Mouse (Mus musculus) left cerebral cortex, postnatal 4 days (tissue): ENCODE measurements around the gene Epha4. TPM values are rescaled to one million over a fixed set of nuclear protein-coding genes. Genes with fewer than 3 reads are reported as not detected.

Experiments
- DNase-seq: peaks from one replicate; pipeline ENCODE4 v3.0.0-alpha.2; 2022
- intact Hi-C: fragments of 180-260 bp; cut with DNase I; formaldehyde crosslinking; loops from one replicate; pipeline ENCODE4 v1.15.1; 2025
- total RNA-seq, 2 experiments: library from RNA; stranded (reverse); gene quantifications; 2 replicates each; pipeline ENCODE4 v1.2.3; 2021

Gene Epha4
- total RNA-seq: 100 to 1,000 TPM; 139 to 161 TPM

DNA sequence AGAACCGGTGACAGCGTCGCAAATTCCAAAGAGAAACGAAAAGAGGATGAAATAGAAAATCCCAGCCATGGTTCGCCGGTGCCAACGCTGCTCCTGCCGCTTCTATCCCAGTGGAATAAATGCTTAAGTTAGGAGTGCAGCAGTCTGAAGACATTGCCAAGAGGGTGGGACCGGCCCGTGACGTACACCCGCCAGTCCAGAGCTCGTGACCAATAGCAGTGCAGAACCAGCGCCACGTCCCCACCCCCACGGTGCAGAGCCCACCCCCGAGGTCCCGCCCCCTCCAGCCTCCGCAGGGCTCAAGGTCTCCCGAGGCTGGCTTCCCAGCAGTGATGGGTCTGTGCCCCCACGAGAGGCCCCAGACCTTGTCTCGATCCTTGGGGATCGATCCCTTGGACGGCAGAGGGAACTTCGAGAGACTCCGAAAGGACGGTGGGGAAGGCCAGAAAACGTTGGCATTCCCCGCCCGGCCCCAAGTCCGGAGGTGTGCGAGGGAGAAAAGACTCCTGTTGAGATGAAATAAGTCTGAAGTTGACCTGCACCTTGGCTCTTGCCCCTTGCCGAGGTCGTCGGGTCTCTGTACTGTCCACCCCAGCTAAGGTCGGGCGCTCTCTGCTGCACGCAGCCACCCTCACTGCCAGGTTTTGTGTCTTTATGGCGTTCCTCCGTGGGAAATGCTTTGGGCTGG is at the start of gene Epha4:
Epha4 (minus strand) TSS at position 126 of the 688 bp plus-strand sequence.
- intact Hi-C loops: loop anchor here (2.0 to 10.0 kb wide), 5 partner anchors 382 to 1862 kb away; no protein-coding TSS in a partner anchor
- peak; percentile 90 for DNase-seq

DNA sequence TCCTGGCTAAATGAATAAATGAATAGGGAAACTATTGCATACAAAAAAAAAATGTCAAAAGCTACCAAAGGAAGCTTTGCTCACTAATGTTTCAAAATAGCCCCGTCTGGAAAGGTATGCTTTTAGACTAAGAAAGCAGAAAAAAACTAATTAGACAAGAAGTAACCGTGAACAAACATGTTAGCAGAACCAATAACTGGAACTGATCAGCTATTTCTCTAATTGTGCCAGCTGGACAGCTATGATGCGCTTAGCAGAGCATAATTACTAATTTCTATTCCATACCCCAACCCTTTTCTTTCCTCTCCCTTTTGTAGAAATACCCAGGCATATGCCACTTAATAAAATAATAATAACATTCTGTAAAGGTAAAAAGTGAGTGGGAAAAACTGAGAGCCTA is 41.3 kb upstream of the Epha4 start:
- intact Hi-C loops: no loop called here
- no peak for DNase-seq

DNA sequence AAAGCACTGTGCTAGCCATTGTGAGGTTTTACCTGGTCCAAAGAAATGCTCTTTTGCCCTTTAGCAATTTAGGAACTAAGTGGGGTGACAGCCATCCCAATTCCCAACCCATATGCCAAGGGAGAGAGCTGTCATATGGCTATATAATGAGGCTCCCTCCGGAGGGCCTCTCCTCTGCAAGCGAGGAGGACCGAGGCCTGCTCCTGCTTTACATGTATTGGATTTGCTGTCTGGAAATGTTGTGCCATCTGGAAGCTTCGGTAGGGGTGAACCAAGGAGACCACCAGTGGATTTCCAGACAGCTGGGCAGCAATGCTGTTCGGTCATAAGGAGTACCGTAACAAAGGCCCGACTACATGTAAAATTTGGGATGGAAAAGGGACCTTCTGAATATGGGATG is 37.0 kb upstream of the Epha4 start:
- intact Hi-C loops: no loop called here
- peak; percentile 22 for DNase-seq

DNA sequence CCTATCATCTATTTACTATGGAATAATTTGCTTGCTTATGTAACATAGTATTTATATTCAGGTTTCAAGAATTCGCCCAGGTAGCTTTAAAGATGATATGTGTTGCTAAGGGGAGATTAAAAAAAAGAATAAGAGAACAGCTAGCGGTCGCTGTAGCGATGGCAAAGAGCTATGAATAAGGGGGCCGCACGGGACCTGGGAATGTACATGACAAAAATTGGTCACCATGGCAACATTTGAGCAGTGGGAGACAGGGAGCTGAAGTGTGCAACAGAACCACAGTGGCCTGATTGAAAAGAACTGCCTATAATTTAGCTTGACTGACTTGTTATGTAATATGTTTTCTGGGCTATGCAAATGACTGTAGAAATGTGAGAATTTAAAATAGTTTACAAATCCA is 30.8 kb upstream of the Epha4 start:
- peak; percentile 52 for DNase-seq
- intact Hi-C loops: no loop called here

DNA sequence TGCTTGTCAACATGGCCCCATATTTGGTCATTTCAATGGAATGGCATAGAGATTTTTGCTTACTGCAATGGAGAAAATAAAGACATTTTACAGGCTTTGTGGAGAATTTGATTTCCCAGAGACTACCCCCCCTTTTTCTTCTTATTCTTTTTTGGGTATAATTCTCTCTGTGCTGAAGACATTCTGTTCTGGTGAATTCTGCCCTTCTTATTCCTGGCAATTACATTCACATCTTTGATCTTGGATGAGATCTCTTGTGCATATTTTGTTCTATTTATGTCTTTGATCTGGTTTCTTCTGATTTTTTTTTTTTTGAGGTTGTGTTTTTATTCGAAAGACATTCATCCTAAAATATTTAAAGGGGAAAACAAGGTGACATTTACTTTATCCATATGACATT is 30.1 kb upstream of the Epha4 start:
- no peak for DNase-seq
- intact Hi-C loops: no loop called here

DNA sequence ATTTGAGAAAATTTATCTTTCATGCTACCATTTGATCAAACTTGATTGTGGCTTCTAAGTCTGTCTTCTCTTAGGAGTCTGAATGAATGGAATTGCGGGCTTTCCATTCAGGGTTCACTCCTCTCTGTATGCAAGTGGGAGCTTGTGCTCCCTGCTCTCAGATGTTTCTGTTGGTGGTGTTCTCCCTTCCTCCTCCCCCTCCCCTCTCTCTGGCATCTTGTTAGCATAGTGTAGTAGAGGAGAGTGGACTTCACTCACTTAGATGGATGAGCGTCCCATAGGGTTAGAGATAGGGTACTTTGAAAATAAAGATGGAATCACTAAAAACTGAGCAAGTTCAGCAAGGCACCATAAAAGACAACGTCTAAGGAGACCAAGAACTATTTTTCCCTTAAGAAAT is 29.4 kb upstream of the Epha4 start:
- intact Hi-C loops: no loop called here
- DNase-seq: no peak

DNA sequence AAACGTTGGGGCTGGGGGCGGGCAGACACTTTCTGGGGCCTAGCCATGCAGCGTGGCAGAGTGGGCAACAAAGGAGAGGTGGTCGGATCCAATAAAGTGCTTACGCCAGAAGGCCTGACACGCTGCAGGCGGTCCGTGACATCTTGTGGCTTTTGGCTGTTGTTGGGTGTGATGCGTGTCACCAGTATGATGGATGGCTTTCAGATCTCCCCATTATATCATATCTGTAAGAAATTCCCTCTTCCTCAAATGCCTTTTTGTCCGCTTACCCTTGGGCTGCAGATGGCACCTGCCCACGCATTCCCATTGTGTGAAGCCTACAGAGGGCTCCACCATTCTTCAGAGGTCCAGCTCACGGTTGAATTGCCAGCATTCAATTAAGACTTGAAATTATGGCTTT is 25.1 kb upstream of the Epha4 start:
- intact Hi-C loops: no loop called here

DNA sequence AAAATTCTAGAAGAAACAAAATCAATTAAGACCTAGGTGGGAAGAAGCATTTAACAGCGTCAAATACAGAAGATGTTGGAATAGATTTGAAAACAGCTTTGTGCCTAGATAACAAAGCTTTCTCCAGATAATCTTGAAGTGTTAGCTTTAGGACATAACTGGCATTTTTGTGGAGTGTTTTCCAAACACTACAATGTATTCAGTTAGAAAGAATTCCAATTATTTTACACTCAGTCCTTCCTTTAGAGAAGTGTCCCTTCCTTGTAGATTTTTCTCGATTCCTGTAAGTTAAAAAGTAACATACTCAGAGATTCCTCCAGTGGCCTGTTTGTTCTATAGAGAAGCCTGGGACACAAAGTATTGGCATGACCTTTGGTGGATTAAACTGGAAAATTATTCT is 23.7 kb upstream of the Epha4 start:
- no peak for DNase-seq
- intact Hi-C loops: no loop called here

More for the DNA sequence above, 25.1 kb upstream of the Epha4 start:
- no peak for DNase-seq

DNA sequence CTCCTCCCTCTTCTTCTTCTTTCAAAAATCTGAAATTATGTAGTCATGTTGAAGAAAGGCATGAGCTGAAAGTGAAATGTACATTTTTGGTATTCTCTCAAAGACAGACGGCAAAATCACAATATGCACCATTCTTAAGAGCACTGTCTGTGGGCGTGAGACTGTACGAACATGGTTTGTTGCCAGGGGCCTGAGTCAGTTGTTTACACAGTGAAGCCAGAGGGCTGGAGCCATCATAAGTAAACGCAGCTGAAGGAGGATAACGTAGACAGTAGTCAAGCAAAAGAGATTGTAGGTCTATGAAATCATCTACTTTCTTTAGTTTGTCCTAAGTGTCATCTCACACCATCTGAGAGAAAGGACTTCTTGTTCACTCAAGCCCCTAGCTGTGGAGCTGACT is 21.0 kb upstream of the Epha4 start:
- intact Hi-C loops: no loop called here
- no peak for DNase-seq

DNA sequence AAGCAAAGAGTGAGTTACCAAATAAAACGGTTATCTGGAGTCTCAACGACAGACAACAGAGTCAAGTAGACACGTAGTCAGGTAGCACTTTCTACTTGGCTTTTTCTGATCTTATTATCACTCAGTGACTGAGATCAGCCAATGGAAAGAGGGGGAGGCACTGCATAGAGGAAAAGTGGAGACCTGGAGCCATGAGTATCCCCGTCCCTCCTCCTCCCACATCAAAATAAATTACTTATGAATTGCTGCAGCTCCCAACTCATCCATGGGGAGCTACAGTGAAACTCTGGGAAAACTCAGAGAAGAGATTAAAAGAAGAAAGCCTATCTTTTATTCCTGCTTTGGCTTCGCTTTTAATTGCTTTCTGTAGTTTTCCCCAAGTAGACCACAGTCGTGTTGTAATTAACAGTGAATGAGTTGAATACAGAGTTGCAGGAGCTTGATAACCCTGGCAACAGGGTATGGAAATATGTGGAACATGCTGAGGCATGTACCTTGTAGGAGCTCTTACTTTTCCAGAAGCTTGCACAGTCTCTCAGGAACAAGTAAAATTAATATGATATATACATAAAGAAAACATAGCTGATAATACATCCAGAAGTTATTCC is 17.8 kb upstream of the Epha4 start:
- DNase-seq: no peak
- intact Hi-C loops: no loop called here

DNA sequence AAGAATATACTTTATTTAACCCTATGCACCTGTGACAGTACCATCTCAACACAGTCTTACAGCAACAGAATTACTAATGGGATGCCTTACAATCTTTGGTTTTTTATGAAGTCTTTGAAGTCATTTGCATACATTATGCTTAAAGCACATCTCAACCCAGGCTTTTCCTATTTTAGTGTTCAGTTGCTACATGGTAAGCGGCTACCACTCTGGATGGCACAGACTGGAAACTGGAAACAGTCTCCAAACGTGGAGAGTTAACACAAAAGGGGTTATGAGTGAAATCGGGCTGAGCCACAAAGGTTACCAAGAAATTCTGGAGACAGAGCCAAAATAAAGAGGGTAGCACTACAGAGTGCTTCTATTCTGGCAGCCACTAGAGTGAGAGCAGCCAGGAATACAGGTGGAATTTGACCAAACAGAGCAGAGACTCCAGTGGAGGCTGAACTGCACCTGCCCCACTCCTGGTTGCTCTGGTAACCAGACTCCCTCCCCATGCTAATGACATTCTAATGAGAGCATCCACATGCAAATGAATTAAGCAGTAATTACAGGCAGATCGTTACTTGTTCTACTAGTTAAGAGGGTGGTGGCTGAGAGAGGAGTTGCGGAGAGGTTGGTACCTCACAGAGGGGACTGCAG is 17.2 kb upstream of the Epha4 start:
- no peak for DNase-seq
- intact Hi-C loops: no loop called here

DNA sequence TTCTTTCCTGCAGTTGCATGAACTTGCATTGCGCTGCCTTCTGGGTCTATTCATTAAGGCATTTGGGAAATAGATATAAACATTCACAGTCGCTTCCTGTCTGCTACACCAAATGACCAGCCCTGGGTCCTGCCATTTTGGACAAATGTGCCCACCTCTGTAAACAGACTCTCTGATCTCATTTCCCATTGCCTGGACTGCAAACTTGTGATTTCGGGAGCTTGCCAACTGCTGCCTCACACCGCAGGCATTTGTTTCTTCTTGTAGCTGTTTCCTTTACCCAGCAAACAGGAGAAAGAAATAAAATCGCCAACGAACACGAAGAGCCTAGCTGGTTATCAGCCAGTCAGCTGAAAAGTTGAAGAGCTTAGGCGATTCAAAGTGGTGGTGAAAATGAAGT is 10.2 kb upstream of the Epha4 start:
- intact Hi-C loops: no loop called here
- DNase-seq: no peak

DNA sequence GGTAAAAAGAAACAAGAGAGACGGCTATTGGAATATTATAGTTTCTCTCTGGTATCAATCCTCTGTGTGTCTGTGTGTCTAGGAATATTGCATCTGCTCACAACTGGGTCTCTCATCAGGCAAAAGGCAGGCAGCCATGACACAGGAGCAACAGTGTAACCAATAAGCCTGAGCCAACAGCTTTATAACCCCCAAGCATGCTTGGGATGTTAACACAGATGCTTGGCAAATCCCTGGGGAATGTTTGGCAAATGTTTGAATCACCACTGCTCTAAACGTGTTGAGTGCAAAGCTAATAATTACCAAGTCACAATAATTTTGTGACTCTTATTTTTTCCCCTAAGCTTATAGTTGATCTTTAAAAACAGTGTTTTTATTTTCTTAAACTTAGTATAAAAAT is 8.5 kb upstream of the Epha4 start:
- DNase-seq: no peak
- intact Hi-C loops: no loop called here

DNA sequence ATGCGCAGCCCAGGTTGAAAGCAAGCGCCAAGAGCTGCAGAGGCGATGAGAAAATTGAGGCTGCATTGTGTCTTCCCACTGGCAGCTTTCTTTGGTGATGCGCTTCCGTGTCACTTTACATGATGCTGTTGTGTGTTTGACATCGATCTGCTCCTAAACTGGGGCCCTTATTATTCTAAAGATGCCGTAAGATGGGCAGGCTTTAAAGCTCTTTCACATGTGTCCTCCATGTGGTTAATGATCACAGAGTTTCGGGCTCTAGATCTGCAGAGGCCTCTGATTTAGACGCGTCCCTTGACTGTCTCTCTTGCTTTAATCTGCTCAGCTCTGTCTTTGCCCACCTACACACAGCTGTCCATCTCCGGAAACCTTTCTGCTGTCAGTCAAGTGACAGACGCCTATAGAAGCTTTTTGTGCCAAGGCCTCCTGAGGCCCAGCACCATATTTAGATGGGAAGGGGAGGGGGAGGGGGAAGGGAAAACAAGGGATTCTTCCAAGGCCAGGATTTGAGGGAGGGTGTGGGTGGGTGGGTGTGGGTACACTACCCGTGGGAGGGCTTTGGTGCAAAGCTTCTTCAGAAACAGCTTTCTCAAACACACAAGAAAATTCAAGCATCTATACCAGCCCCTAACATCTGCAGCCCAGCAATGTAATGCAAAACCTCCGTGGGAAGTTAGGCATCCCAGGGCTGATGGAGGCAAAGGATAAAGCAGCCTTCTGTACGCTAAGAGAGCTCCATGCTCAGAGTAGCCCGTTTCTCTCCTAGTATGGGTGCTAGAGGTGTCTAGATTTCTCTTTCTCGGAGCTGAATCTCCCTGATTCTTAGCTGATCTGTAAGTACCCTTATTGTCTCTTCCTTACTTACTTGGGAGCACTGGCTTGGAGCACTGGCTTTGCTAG is 7.0 kb upstream of the Epha4 start:
- no peak for DNase-seq
- intact Hi-C loops: no loop called here

DNA sequence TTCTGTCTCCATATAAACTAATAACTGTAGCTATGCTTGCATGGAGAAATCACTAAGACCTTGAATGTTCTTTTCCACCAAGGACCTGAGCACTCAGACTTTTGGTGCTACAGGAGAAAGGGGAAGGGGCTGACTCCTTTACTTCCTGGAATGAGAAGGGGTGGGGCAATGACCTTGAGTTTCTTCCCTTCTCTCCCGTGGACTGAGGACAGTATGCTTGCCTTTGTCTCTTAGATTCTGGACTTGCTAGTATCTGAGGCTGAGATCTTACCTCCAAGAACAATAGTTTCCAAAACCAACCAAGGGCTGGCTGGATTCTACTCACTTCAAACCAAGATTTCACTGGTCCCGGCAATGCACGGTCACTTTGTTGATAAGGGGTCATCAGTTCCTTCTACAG is 3.8 kb upstream of the Epha4 start:
- no peak for DNase-seq
- intact Hi-C loops: loop anchor here (5.0 to 10.0 kb wide), 4 partner anchors 379 to 1444 kb away; no protein-coding TSS in a partner anchor

DNA sequence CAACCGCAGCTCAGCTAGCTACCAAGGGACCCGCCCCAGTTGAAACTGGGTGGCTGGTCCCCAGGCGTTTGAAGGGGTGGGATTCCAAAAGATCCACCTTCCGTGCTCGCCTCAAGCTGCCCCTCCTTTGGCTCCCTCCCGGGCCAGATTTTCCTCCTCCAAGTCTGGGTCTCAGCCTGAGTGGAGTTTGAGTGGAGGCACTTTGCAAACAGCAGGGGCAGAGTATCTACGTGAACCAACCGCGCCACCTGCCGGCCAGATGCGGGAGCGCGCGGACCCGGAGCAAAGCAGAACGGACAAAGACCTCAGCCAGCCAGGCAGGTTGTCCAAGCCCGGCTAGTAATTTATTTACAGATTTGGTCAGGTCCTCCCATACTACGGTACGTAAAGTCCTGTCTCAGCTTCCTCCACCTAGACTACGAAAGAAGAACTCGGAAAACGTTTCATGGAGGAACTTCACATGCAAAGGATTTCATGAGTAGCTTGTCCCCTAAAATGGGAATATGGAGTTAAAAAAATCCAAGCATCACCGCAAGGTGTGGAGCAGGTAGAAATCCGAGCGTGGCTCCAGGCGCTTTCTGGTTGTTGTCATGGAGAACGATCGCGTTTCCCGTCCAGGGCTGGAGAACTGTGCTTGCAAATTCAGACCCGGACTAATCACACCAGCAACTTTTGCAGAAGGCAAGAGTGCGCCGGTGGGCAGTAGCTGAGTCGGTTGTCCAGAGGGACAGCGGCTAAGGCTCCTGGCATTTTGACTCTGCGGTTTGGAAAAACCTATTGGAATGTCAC is 1.5 kb upstream of the Epha4 start:
- intact Hi-C loops: loop anchor here (2.0 to 10.0 kb wide), 5 partner anchors 381 to 1590 kb away; no protein-coding TSS in a partner anchor
- peak; percentile 93 for DNase-seq

DNA sequence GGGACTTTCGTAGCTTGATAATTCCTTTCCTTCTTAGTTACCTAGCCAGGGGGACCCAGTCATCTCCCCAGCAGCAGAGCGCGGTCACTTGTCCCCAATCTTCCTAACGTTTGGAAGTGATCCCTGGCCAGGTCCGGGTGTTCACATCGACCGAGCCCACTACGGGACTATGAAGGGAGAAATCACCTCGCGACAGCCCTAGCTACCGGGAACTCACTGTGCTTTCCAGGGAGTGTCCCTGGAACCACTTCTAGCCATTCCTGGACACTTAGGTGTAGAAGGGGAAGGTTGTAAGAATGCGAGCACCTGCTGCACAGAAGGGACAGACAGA is 728 bp upstream of the Epha4 start:
- DNase-seq: no peak
- intact Hi-C loops: loop anchor here (2.0 to 10.0 kb wide), 5 partner anchors 382 to 1863 kb away; no protein-coding TSS in a partner anchor

DNA sequence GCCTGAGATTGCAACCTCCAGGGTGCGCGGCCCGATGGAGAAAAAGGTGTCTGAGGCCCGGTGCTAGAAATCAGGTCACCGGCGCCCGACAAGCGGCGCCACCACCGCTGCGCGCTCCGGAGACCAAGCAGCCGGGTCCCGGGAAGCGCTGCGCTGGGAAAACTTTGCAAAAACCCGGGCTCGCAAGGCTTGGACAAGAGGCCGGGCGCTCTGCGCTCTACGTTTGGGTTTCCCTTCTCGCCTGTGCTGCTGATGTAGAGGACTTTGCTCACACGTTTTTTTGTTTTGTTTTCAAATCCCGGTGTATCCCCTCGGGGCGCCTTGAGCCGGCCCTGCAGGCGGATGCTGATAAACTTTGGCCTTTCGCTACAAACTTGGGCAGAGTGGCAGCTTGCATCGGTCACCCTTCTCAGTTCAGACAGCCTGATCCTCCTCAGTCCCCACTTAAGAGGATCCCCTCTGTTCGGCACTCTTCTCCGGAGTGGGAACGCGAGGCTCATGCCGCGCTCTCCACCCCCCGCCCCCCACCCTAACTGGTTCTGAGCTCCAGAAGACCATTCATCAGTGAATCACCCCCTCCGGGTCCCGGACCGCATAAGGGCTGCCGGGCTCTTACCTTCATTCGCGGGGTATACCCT is 444 bp downstream of the Epha4 start:
- intact Hi-C loops: loop anchor here (2.0 to 10.0 kb wide), 4 partner anchors 880 to 1862 kb away; no protein-coding TSS in a partner anchor

DNA sequence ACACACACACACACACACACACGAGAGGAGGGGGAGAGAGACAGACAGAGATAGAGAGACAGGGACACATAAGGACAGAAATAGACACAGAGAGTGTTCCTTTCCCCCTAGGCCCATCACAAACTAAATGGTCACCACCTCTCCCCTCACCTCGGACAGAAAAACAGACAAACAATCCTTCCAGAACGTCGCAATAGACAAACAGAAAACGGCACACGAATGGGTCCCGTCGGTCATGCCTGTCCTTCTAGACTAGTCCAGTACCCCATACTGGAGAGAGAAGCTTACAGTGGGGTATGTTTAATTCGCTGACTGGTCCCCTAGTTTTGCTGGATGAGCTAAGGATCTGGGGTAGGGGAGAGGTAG is 946 bp downstream of the Epha4 start:
- intact Hi-C loops: loop anchor here (2.0 to 10.0 kb wide), 4 partner anchors 879 to 1861 kb away; no protein-coding TSS in a partner anchor
- no peak for DNase-seq

More for the DNA sequence above, 444 bp downstream of the Epha4 start:
- DNase-seq: peak; percentile 27
